Mouse (Mus musculus) layer of hippocampus, adult 9-10 months (tissue): Measurements from ENCODE around the gene Col4a1.

Experiments
- DNase-seq: peaks from one replicate; pipeline ENCODE4 v3.0.0; 2022; ENCODE audit warnings: low spot score

Col4a1 gene

DNA sequence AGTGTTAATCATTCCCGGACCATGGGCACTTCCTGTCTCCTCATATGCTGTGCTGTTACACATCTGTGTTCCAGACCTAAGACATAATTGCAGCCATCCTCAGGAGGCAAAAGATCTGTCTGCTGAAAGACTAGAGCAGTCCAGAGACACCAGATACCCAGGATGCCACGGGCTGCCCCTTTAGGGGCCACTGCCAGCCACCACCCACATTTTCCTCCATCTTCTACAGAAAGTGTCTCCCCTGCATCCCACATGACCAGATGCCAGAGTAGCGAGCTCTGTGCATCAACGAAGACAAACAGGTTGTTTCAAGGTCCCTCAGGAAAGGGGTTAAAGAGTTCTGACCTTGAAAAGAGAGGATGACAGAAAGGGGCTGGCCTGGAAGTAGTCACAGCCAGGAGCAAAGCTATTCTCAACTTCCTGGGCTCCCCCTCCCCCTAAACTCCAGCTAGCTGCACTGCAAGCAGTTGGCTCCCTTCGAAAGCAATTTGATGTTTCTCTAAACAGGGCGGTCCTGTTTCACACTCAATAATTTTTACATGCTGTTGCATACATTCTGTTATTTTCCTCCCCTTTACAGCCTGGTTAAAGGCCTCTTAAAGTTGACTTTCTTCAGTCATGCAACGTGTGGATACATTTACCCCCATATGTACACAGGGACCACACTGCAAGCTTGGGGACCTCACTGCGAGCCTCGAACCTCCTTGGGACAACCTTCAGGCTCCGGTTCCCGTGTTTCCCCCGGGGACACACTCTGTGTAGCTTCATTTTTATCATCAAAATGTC is 13.9 kb downstream of the Col4a1 start:
- no peak for DNase-seq

DNA sequence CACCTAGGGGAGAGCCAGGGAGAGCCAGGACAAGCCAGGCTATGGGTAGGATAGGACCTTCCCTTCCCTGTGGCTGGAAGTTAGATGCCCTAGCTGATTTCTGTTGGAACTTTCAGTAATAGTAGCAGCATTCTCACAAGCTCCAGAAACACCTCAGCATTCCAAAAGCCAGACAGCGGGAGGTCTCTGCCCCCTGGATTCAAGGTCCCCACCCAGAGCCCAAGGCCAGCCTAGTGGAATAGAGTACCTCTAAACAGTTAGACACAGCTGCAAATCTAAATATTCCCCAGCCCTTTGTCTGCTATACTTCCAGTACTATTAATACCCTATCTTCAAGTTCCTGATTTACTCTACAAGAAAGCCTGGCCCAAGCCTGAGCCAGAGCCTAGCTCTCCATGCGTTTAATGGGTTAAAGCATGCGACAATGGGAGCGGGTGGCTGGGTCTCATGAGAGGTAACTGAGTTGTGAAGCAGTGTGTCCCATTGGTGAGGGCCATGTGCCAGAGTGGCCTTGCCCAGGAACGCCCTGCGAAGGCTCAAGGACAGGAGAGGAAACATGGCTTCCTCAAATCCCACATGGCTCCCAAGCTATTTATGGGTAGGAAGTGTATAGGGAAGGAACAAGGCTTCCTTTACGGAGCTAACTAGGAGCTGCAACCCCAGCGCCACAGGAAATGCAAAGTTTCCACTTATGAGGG is 15.3 kb downstream of the Col4a1 start:
- no peak for DNase-seq

DNA sequence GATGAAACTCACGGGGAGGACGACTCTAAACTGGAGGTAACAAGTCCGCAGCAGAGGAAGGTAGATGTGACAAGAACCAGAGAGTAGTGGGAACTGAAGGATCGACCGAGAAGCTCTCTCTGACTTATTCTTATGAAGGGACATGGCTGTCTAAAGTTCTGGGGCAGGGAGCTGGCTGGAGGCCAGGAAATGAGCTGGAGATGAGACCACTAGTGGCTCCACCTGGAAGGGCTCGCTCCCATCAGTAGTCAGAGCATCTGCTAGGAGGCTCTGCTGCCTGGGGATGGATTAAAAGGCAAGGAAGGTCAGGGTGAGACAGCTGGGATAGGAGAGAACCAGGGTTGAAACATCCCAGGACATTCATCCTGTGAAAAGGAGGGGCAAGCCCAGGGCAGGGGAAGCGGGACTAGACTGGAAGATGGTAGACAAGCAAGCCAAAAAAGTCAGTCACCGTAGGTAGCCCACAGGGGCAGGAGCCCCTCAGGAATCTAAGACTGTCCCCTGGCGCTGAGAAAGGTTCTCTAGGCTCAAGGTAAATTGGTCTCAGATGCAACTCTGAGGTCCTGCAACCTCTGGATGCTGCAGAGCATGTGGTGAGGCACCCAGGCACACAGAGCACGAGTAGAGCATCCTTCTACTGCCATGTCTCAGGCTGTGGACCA is 16.2 kb downstream of the Col4a1 start:
- DNase-seq: no peak

DNA sequence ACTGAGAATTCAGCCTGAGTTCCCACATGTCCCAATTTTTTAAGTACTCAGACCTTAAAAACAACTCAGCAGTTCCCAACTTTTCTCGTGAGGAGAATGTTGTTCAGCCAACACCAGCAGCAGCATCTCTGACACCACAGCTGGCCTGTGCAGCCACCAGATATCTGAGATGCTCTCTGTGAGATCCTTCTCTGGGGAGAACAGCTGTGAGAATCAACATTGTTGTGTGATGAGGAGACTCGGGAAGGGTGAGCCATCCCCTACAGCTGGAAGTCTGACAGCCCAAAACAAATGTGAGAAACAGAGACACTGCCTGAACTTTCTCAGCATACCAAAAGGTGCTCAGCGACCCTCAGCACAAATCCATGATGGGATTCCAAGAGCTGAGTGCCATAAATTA is 20.0 kb downstream of the Col4a1 start:
- DNase-seq: no peak

DNA sequence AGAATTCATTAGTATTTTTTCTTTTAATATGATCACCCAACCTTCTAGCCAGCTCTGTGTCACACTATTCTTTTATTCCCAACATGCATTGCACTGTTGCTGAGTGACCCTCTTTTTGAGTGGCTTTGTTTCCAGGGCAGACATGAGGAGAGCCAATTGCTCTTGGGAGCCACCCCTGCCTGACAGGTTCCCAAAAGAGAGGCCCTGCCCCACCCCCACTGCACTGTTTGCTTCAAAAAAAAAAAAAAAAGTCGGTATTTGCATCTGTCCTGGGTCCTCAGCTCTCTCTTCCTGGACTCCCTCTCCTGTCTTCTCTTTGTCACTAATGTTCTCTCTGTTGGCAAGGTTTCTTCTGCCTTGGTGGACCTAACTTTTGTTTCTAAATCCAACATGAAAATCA is 22.1 kb downstream of the Col4a1 start:
- no peak for DNase-seq

DNA sequence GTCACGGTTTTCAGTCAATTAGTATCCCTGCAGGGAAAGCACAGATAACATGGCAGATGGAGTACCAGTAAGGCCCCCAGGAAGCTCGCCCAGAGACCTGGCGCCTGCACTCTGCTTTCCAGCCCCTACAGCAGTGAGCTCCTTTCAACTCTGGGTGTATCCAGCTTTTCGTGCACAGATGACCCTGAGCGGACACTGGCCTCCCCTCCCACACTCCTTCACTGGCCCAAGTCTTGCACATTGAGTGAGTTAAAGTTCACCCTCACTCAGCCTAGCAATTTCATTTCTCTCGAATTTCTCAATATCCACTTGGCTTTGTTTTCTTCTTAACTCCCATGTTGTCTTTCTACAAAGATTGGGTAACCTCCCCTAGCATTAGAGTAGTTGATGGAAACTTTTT is 24.3 kb downstream of the Col4a1 start:
- DNase-seq: no peak

DNA sequence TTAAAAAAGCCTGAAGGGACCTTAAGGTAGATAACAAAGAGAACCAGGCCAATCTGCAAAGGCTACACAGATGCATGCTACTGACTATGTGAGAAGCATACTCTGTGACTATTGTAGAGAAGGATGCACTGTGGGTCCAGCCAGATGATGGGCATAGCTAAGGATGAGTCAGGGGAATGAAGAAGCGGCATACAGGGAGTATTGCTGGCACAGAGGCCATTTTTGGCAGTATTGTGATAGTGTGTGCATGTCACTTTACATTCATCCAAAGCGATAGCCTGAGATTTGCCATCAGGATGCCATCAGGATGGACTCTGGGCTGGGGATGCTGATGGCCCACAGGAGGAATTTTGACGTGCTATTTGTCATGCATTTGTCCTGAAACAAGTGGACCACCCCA is 25.5 kb downstream of the Col4a1 start:
- DNase-seq: no peak

DNA sequence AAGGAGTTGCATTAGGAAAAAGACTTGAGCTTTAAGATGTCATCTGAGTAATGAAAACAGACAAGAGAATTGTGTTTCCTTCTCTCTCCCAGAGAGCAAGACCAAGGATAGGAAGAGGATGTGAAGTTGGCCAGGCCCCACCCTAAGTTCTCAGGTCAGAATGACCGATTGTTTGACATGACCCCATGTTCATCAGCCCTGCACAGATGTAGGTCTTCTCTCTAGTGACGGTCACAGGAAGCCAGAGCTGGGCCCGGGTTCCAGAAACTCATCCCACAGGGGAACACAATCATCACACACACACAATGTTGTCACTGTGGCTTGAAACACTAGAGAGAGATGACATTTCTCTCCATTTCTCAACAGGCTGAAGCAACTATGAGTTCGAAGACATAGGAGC is 27.2 kb downstream of the Col4a1 start:
- no peak for DNase-seq

DNA sequence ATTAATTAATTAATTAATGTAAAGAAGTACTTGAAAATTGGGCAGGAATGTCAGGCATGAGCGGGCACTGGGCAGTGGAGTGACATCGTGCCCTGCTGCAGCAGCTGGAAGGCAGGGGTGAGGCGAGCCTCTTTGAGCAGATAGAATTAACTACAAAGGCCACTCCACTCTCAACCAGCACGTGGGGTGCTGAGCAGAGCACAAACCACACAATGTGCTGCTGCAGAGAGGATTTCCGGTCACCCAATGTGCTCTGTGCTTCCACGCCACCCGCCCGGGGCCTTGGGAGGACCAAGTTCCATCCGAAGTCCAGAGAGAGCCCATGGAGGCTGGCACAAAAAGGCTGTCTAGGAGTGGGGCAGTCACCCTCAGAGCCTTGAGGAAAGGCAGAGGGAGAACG is 29.4 kb downstream of the Col4a1 start:
- DNase-seq: no peak

DNA sequence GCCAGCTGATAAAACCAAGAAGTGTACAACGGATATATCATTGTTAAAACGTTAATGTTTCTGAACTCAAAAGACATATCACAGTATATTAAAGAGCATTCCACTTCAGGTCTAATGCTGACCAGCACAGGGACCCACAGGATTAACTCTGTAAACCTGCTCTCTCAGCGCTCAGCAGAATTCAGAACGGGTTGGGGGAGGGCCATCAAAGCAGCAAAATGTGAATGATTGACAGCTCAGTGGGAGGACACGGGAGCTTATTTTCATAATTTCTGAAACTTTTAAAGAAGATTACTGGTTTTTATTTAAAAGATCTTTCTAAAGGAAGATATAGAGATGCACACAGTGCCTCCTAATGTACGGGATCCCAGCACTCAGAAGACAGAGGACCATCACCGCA is 29.9 kb downstream of the Col4a1 start:
- DNase-seq: no peak

DNA sequence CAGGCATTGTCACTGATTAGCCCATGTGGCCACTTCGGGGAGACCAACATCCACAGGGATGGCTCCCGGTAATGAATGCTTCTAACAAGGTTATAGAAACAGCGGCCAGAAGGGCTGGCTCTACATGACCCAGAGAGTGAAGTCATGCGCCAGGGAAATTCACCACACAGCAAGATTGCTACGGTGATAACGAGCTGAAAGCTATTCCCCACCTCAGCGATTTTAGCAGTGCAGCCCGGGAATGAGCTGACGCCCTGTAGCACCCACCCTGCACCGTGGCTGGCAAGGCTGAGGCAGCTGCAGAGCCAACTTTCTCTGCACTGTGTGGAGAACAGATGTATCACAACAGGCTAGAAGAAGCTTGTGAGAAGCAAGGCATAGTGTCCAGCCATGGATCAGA is 30.5 kb downstream of the Col4a1 start:
- DNase-seq: no peak

DNA sequence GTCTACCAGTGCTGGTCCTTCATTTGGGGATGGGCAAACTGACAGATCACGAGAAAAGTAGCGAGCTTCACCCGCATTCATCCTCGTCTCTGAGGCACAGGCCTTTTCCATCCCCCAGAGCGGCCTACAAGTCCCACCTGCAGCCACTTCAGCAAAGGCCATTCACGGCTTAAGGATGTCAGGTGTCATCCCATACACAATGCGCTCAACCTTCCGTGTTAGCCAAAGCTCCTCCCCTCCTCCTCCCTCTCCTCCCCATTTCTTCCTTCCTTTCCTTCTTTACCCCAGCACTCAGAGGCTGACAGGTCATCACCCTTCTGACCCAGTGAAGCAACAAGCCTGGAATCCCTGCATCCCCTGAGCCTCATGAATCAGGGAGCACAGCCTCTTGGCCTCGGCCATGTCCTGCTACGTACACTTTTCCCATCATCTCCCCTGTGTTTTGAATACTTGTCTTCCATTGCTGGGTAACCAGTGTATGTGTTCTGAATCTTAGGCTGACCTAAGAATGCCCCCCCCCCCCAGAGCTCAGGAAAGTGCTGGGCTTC is 31.8 kb downstream of the Col4a1 start:
- no peak for DNase-seq

DNA sequence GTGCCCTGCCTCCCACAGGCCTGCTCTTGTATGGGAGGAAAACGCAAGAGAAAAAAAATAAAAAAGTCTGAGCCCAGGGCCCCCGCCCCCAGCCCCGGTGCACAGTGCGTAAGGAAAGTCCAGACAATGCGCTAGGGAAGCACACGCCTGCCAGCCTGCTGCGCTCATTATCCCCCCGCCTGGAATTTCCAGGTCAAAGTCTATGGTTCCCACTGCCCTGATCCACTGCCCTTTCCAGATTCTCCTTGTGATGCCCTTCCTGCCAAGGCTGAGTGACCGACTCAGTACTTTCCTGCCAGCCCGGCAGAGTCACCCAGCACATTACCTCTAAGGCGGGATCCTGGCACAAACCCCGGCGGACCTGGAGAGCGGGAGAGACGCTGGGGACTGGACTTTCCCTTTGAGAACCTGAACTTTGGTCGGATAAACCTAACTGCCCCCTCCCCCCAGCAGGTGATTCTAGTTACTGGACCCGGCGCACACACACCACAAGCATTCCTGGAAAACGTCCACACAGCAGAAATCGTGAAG is 33.3 kb downstream of the Col4a1 start:
- no peak for DNase-seq

DNA sequence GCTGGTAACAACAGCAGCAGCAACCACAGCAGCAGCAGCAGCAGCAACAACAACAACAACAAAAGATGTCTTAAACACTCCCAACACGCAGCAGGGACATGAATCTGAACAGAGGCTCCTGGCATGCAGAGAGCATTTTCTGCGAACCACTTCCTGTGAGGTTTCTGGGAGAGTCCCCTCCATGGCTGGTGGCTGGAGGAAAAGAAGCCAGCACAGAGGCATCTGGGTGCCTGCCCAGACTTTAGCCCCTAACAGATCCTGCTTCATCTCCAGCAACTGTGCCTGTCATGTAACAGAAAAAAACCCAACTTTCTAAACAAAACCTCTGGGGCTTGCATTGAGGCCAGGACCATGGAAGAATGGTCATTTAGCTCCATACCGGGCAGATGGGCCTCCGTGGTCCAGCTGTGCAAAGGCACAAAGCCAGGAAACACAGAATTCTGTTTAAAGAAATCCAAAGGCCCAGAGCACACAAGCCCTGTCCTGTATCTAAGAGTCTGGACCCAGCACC is 34.5 kb downstream of the Col4a1 start:
- DNase-seq: no peak

DNA sequence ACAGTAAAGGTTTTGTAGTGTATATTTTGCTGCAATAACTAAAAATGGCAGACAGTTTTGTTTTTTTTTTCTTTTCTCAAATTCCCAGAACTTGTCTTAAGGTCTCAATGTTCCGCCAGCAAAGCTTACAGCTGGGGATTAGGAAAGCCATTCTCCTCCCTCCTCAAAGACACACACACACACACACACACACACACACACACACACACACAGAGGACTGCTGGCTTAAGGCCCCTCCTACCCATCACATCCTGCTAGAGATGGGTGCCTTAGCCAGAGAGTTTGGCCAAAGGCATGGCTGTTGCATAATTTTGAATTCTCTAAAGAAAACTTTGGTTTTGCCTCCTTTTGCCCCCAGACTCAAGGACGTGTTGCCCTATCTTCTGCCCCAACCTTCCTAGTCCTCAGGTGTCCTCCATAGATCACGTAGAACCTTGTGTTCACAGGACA is 35.0 kb downstream of the Col4a1 start:
- no peak for DNase-seq

DNA sequence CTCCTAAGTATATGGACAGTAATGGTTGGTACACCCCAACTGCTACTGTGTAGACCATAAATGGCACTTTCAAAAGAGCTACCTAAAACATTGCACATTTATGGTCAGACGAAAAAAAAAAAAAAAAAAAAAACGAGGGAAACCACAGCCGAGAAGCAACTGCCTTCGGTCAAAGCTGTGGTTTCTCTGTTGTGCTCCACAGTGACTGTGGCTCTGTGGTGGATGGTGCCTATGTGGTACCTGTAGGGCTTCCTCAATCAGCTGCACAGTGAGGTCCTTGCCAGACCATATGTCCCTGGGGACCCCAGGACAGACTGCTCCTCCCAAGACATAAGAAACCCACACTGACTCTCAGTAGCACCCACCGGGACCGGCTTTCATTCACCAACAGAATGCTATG is 36.3 kb downstream of the Col4a1 start:
- no peak for DNase-seq

DNA sequence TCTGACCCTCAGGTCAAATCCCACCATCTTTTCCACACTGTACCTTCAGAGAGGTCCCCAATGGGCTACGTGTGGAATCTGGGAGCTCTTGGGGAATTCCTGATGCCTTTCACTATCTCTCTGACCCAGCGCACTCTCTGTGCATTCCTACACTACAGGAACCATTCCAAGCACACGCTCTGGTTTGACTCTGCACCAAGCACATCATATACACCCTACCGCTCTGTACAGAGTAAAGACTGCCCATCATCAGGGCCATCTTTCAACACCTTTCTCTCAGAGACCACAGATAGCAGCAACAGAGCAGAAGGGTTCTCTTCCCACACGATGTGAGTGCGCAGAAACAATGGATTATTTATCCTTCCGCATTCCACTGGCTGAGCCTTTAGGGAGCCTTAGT is 38.2 kb downstream of the Col4a1 start:
- DNase-seq: no peak

DNA sequence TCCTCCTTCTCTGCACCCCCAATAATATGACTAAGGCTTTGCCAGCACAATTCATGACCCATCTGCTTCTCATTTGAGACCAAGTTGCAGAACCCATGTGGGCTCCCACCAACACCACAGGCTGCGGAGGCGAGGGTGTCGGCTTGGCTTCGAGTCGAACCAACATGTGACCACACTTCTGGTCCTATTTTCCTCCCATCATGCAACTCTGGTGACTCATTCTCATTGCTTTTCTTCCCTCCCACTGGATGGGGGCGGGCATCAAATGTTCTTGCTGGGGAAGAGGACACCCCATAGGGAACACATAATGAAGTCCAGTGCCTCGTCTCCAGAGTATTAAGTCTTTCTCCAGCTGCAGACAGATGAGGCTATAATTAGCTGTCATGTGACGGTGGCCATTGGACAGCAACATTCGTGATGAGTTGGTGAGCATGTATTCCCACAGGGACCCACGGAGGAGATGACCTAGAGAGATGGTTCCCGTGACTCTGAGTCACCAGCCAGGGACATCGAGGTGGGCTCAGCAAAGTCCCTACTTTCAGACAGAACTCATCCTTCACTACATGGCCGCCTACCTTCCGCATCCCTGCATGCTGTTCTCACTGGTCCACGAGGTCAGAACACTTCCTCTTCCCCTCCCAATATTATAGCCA is 39.0 kb downstream of the Col4a1 start:
- peak; percentile 76 for DNase-seq

DNA sequence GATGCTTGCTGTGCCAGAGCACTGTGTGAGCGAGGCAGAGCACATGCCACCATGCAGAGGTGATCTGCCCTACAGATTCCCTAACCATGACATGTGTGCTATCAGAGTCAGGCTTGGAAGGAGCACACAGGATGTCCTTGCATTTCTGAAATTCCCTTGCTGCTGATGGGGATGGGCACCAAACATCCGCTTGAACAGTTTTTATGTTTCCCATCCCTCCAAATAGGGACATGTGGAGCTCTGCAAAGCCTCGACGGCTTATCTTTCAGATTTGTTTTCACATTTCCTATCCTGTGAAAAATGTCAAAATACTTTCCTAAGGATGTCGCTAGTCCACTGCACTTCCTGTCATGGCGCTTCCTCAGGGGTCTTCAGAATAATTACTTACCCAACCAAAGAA is 40.4 kb downstream of the Col4a1 start:
- DNase-seq: no peak

DNA sequence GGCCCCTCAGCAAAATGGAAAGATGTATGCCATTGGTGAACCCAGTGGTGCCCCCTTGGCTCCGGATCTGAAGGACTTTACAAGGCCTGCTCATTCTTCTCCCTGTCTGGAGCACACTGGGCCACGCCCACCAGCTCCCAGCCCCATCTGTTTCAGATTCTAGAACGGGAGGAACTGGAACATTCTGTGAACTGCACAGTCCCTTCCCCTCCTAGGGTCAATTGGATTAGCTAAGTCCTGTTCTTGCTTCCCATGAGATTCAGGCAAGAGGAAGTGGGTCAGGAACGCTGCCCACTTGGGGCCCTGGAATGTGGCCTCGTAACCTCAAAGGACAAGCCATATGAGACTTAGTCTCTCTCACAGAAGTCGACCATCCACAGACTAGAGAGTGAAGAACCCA is 41.8 kb downstream of the Col4a1 start:
- DNase-seq: no peak

DNA sequence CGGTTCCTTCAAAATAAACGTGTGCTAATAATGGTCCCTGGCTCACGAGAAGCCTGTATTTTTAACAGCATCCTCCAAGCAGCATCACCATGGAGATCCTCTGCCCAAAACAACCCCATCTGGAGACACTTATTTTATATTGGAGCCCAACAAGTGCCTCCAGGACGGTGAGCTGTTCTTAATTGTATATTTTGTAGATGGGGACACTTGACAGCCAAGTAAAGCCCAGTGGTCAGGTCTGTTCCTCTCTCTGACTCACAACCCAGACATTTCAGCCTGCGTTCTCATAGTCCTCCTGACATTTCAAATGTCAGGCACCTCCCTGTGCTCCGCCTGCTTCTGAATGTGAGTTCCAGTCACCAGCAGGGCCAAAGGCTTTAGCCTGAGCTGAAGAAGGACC is 43.9 kb downstream of the Col4a1 start:
- DNase-seq: no peak

DNA sequence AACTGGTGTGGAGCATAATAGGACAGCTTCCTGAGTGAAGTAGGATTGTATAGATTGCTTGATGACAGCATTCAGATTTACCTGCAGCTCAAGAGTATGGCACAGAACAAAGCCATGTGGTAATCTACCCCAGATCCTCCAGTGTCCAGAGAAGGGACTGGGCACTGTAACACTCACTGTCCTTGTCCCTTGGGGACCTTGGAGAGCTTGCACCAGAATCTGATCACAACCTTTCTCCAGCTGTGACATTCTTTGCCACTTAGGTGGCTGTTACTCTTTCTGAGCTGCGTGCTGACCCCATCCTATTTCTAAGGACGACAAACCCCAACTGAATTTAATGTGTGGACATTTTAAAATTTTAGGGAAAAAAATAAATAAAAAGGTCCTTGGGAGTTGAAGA is 46.2 kb downstream of the Col4a1 start:
- DNase-seq: no peak
